Mouse (Mus musculus) heart, embryonic 13.5 days (tissue): ENCODE measurements at regions not wholly inside any gene's neighbourhood (a gene's known extent, or its start where the extent isn't known, plus 50 kb on each side); places are given as distances from the start of the nearest gene placed in this dataset.

ENCODE experiments used
- ATAC-seq: fragments of 200-750 bp; cut with Nextera tagmentation; 2 replicates; pipeline ENCODE4 v1.8.0; 2017; ENCODE audit warnings: moderate TSS enrichment; ENCODE audit not compliant: insufficient number of reproducible peaks, low FRiP score, low TSS enrichment; ENCODE audit errors: extremely low read depth
- H3K27ac ChIP-seq: fragments of 300-500 bp; sonication (generic); replicated peaks from 2 replicates; pipeline ENCODE4 v1.5.1; 2015; ENCODE audit warnings: moderate library complexity, mild to moderate bottlenecking, inconsistent platforms
- H3K27me3 ChIP-seq: fragments of 300-500 bp; sonication (generic); replicated peaks from 2 replicates; pipeline ENCODE4 v1.6.1; 2015; ENCODE audit warnings: mild to moderate bottlenecking, inconsistent platforms
- H3K36me3 ChIP-seq: fragments of 300-500 bp; sonication (generic); 2 replicates; pipeline ENCODE4 v1.6.1; 2015; ENCODE audit warnings: mild to moderate bottlenecking, inconsistent platforms
- H3K4me1 ChIP-seq: fragments of 300-500 bp; sonication (generic); 2 replicates; pipeline ENCODE4 v1.6.1; 2015; ENCODE audit warnings: inconsistent platforms
- H3K4me2 ChIP-seq: fragments of 300-500 bp; sonication (generic); 2 replicates; pipeline ENCODE4 v1.6.1; 2015; ENCODE audit warnings: inconsistent platforms, mild to moderate bottlenecking, moderate library complexity
- H3K4me3 ChIP-seq: fragments of 300-500 bp; sonication (generic); 2 replicates; pipeline ENCODE4 v1.5.1; 2015; ENCODE audit warnings: moderate library complexity, mild to moderate bottlenecking, inconsistent platforms
- H3K9ac ChIP-seq: fragments of 300-500 bp; sonication (generic); 2 replicates; pipeline ENCODE4 v1.6.1; 2015; ENCODE audit warnings: inconsistent platforms, mild to moderate bottlenecking, moderate library complexity
- H3K9me3 ChIP-seq: fragments of 300-500 bp; sonication (generic); 2 replicates; pipeline ENCODE4 v1.6.1; 2016; ENCODE audit warnings: inconsistent platforms
- WGBS: fragments of 180-500 bp; shearing (Covaris S2); methylation state at CpG from one replicate; pipeline ENCODE4 v1.1.7; 2015; ENCODE audit warnings: mixed read lengths; 5-methylcytosine and 5-hydroxymethylcytosine counted together

DNA sequence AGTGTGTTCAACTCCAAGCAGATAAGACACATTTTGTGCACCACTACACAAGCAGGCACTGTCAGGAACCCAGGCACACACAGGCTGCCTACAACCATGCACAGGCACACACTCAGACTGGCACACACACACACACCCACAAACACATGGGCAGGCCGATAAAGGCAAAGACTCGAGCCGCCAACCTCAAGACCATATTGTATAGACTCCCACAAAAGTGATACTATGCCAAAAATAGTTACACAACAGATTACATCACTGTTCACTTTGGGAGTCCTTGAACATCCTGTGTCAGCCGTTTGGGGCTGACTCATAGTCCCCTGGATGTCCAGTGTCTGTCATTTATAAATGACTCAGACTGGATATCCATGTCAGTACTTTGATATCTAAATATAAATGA lies 308.6 kb upstream of the Hs6st1 start:
- 32% methylated on average over 4 of the region's 4 CpGs for WGBS
- Histone ChIP-seq H3K4me2 (no peak overlapping the region), H3K9me3 (no peaks in the 10 kb centered on the region), H3K4me3 (no peak overlapping the region), H3K27ac (peak overlapping the region; percentile 47), H3K27me3 (no peaks in the 10 kb centered on the region), H3K4me1 (peaks cover 16% of the 10 kb centered on the region), H3K9ac (peak overlapping the region; percentile 2; the same call in 1 of the 2 replicates), H3K36me3 (no peaks in the 10 kb centered on the region)
- 0 out of 2 replicates have a peak, but pooled peaks have one; percentile 14 for ATAC-seq

DNA sequence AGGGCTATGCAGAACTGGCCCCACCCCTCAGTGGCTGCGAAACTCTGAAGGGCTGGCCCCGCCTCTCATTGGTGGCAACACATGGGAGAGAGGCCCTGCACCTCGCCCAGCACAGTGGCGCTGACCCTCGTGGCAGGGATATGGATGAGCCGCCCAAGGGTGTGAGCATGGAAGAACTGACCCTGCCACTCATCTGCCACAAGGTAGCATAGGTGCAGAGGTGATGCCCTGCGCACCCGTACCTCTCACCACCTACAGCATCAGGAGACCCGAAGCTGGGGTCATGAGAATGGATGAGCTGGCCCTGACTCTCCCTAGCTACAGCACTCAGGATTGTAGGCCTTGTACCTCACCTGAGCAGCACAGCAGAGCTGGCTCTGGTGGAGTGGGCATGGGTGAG lies 305.1 kb upstream of the Hs6st1 start:
- 81% methylated on average over 9 of the region's 9 CpGs for WGBS
- no peaks in the 10 kb centered on the region for H3K36me3 ChIP-seq
- no peak overlapping the region for H3K4me3 ChIP-seq
- no peaks in the 10 kb centered on the region for H3K27me3 ChIP-seq
- peaks cover 16% of the 10 kb centered on the region for H3K4me1 ChIP-seq
- H3K9ac ChIP-seq, result no peak overlapping the region
- no peak overlapping the region for H3K27ac ChIP-seq
- no peak for ATAC-seq
- no peaks in the 10 kb centered on the region for H3K9me3 ChIP-seq
- no peak overlapping the region for H3K4me2 ChIP-seq

- no peak overlapping the region for H3K9ac ChIP-seq
- no peaks in the 10 kb centered on the region for H3K27me3 ChIP-seq
- H3K4me1 ChIP-seq, result peaks cover 16% of the 10 kb centered on the region
- no peak for ATAC-seq
- H3K4me3 ChIP-seq, result no peak overlapping the region
- H3K9me3 ChIP-seq, result no peaks in the 10 kb centered on the region
- H3K27ac ChIP-seq, result no peak overlapping the region
- no peaks in the 10 kb centered on the region for H3K36me3 ChIP-seq
- 63% methylated on average over 10 of the region's 10 CpGs for WGBS
- no peak overlapping the region for H3K4me2 ChIP-seq
These were observed 304.7 kb upstream of the Hs6st1 start for GRCm38 (mm10) chr1:35763456-35763855.

- Histone ChIP-seq H3K4me1 (peaks cover 15% of the 10 kb centered on the region), H3K9ac (no peak overlapping the region), H3K4me3 (no peak overlapping the region), H3K27ac (no peak overlapping the region), H3K4me2 (no peak overlapping the region), H3K36me3 (no peaks in the 10 kb centered on the region), H3K9me3 (no peaks in the 10 kb centered on the region), H3K27me3 (no peaks in the 10 kb centered on the region)
- WGBS, result 70% methylated on average over 1 of the region's 1 CpGs
- no peak for ATAC-seq
These were observed 304.1 kb upstream of the Hs6st1 start for GRCm38 (mm10) chr1:35764068-35764467.

GRCm38 (mm10) chr1:35765692-35766091 lies 302.5 kb upstream of the Hs6st1 start:
- no peak for ATAC-seq
- Histone ChIP-seq H3K4me2 (no peak overlapping the region), H3K9ac (no peak overlapping the region), H3K27ac (no peak overlapping the region), H3K9me3 (no peaks in the 10 kb centered on the region), H3K4me1 (peaks cover 6% of the 10 kb centered on the region; the same call in 1 of the 2 replicates), H3K36me3 (no peaks in the 10 kb centered on the region), H3K27me3 (no peaks in the 10 kb centered on the region), H3K4me3 (no peak overlapping the region)
- whole genome bisulfite sequencing, result 78% methylated on average over 4 of the region's 4 CpGs

DNA sequence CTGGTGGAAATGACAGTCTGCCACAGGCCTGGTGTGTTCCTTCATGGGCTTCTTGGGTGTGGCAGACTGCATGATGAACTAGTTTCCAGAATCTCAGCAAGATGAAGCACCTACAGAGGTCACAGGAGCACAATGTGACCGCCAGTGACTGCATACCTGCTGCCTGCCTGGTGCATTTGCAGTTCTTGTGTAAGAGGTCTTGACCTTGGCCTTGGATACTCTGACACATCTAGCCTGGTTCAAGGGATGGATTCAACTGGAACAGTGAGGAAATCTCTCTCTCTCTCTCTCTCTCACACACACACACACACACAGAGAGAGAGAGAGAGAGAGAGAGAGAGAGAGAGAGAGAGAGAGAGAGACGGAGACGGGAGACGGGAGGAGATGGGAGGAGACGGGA lies 301.9 kb upstream of the Hs6st1 start:
- no peaks in the 10 kb centered on the region for H3K27me3 ChIP-seq
- no peak overlapping the region for H3K9ac ChIP-seq
- H3K4me1 ChIP-seq, result peaks cover 7% of the 10 kb centered on the region; the same call in 1 of the 2 replicates
- H3K4me2 ChIP-seq, result no peak overlapping the region
- no peak overlapping the region for H3K27ac ChIP-seq
- H3K4me3 ChIP-seq, result no peak overlapping the region
- no peaks in the 10 kb centered on the region for H3K36me3 ChIP-seq
- WGBS, result 70% methylated on average over 5 of the region's 5 CpGs
- no peak for ATAC-seq
- H3K9me3 ChIP-seq, result no peaks in the 10 kb centered on the region

DNA sequence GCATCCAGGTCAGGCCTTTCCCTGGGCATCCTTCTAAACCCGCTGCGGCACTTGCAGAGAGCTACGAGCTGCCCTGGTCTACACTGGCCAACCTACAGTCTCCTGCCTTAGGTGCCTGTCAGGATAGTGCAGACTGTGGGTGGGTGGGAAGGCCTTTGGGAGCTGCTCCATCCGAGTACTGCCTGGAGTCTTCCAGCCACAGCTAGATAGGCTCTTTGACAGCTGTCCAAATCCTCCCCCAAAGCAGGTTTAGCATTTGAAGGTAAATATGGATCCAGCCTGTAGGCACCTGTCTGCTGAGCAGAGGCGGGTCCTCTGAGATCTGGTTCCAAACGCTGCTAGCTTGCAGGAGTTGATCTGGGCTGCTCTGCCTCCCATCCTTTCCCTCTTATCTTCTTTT lies 295.6 kb upstream of the Hs6st1 start:
- Histone ChIP-seq H3K27ac (no peak overlapping the region), H3K27me3 (no peaks in the 10 kb centered on the region), H3K9me3 (no peaks in the 10 kb centered on the region), H3K36me3 (no peaks in the 10 kb centered on the region), H3K9ac (no peak overlapping the region), H3K4me2 (no peak overlapping the region), H3K4me3 (no peak overlapping the region), H3K4me1 (peaks cover 7% of the 10 kb centered on the region; the same call in 1 of the 2 replicates)
- 63% methylated on average over 6 of the region's 6 CpGs for WGBS
- ATAC-seq, result no peak; the same call in 1 of the 2 replicates

DNA sequence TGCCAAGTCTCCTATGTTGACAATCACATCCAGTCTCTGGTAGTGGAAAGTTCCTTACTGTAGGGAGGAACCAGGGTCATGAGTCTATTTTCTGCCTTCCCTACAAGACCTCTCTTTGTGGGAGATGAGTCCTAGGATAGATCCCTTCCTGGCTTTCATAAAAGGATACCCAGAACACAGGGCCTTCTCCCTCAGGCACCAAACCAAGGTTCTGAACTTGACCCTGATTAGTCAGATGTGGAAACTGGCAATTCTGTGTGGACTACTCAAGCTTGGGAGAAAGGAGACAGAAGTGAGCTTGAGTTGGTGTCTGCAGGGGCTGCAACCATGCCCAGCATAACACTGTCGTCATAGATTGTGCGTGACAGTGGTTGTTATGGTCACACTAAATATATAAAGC lies 293.6 kb upstream of the Hs6st1 start:
- WGBS, result 73% methylated on average over 2 of the region's 2 CpGs
- no peak overlapping the region for H3K9ac ChIP-seq
- no peak overlapping the region for H3K27ac ChIP-seq
- peaks cover 7% of the 10 kb centered on the region; the same call in 1 of the 2 replicates for H3K4me1 ChIP-seq
- H3K36me3 ChIP-seq, result no peaks in the 10 kb centered on the region
- no peak overlapping the region for H3K4me2 ChIP-seq
- H3K4me3 ChIP-seq, result no peak overlapping the region
- H3K9me3 ChIP-seq, result no peaks in the 10 kb centered on the region
- no peaks in the 10 kb centered on the region for H3K27me3 ChIP-seq
- no peak for ATAC-seq

DNA sequence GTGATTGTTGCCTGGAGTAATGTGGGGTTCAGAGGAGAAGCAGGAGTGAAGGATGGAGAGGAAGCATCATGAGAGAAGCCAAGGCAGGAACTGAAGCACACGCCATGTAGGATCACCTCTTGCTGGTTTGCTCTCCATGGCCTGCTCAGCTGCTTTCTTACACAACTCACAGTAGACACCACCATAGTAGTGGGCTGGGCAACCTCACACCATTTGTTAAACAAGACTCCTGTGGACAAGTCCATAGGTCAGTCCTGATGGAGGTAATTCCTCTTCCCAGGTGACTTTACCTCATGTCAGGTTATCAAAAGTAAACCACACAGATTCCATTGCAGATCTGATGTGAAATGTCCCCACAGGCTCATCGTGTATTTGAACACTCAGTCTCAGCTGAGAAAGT lies 285.5 kb upstream of the Hs6st1 start:
- Histone ChIP-seq H3K4me3 (no peak overlapping the region), H3K27ac (no peak overlapping the region), H3K9ac (no peak overlapping the region), H3K9me3 (peaks cover 3% of the 10 kb centered on the region; the same call in 1 of the 2 replicates), H3K27me3 (no peaks in the 10 kb centered on the region), H3K36me3 (no peaks in the 10 kb centered on the region), H3K4me2 (no peak overlapping the region), H3K4me1 (peaks cover 3% of the 10 kb centered on the region; the same call in 1 of the 2 replicates)
- ATAC-seq, result no peak
- WGBS, result 77% methylated on average over 2 of the region's 2 CpGs

- H3K9me3 ChIP-seq, result peaks cover 3% of the 10 kb centered on the region; the same call in 1 of the 2 replicates
- 73% methylated on average over 6 of the region's 6 CpGs for WGBS
- no peaks in the 10 kb centered on the region for H3K36me3 ChIP-seq
- H3K27me3 ChIP-seq, result no peaks in the 10 kb centered on the region
- H3K4me2 ChIP-seq, result no peak overlapping the region
- H3K4me1 ChIP-seq, result peaks cover 3% of the 10 kb centered on the region; the same call in 1 of the 2 replicates
- no peak overlapping the region for H3K9ac ChIP-seq
- H3K4me3 ChIP-seq, result no peak overlapping the region
- ATAC-seq, result no peak
- no peak overlapping the region for H3K27ac ChIP-seq
These were observed 284.8 kb upstream of the Hs6st1 start for GRCm38 (mm10) chr1:35783427-35783826.

DNA sequence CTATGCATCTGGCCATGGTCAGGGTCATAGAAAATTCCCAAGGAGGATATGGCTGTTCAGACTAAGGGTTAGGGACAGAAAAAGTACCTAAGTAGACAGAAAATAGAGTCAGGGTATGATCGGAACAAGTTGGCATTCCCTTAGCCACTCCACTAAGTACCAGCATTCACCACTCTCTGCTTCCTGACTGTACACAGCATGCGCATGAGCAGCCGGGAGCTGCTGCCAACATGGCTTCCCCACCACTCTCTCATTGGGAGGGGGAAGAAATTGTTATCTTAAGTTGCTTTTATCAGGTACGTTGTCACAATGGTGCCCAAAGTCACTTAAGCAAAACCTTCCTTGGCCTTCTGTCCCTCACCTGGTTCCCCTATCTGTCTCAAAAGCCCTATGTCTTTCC lies 282.0 kb upstream of the Hs6st1 start:
- H3K9ac ChIP-seq, result no peak overlapping the region
- H3K9me3 ChIP-seq, result peaks cover 3% of the 10 kb centered on the region; the same call in 1 of the 2 replicates
- ATAC-seq, result no peak
- no peaks in the 10 kb centered on the region for H3K27me3 ChIP-seq
- no peak overlapping the region for H3K4me2 ChIP-seq
- no peak overlapping the region for H3K4me3 ChIP-seq
- H3K4me1 ChIP-seq, result peaks cover 3% of the 10 kb centered on the region; the same call in 1 of the 2 replicates
- no peak overlapping the region for H3K27ac ChIP-seq
- WGBS, result 87% methylated on average over 4 of the region's 4 CpGs
- no peaks in the 10 kb centered on the region for H3K36me3 ChIP-seq

DNA sequence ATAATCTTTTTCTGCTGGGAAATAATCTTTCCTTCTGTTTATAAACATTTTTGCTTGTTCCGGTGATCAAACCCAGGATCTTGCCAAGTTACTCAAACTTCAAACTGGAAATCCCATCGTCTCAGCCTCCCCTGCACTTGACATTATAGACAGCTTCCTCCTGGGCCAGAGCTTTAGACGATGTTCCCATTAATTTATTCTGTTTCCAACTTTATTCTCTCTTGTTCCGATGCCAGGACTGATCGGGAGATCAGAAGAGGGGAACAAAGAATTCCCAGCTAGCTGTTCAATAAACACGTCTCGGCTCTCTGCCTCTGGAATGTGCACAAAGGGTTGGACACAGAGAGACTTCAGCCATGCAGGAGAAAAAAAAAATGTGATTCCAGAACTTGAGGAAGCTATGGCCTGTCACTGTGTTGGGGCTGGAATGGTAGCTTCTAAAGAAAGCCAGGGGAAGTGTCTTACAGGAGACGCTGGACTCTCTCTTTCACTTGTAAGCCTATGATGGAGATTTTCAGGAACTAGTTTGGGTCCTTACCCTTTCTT lies 281.5 kb upstream of the Hs6st1 start:
- H3K27ac ChIP-seq, result no peak overlapping the region
- WGBS, result 77% methylated on average over 8 of the region's 8 CpGs
- H3K4me2 ChIP-seq, result no peak overlapping the region
- no peak overlapping the region for H3K9ac ChIP-seq
- H3K36me3 ChIP-seq, result no peaks in the 10 kb centered on the region
- no peak overlapping the region for H3K4me3 ChIP-seq
- peaks cover 3% of the 10 kb centered on the region; the same call in 1 of the 2 replicates for H3K4me1 ChIP-seq
- H3K27me3 ChIP-seq, result no peaks in the 10 kb centered on the region
- no peak for ATAC-seq
- H3K9me3 ChIP-seq, result peaks cover 3% of the 10 kb centered on the region; the same call in 1 of the 2 replicates
